Mouse (Mus musculus) E14TG2a.4 (cell line): ENCODE measurements around the gene Art3.

Experiments used
- CTCF ChIP-seq: conservative IDR thresholded peaks from 2 replicates; pipeline ENCODE4 v1.5.1; 2014; ENCODE audit warnings: low read length
- NANOG ChIP-seq: IDR thresholded peaks from 2 replicates; pipeline ENCODE4 v1.6.1; 2014; ENCODE audit warnings: borderline replicate concordance, low read length, mixed read lengths

DNA sequence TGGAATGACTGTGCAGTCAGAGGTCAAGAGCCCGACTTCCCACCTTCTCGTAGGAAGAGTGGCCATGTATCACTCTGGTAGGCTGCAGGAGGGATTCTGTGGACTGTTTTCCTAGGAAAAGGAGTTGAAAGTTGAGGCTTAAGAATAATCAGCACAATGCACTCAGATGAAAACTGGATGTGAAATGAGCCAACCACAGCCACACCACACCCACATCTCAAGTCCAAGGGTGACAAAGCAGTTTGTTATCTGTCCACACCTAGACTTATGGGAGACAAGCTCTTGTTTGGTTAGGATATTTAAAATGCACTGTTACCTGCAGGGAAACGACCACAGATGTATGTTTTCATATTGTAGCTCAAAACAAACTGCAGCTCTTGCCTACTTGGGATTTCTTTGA lies 48.5 kb upstream of the Art3 start:
- no peak for TF ChIP-seq CTCF
- TF ChIP-seq NANOG, result no peak
